Mouse (Mus musculus) lung, embryonic 15.5 days (tissue): ENCODE results near the gene Zfyve1. TPM values are rescaled to one million over a fixed set of nuclear protein-coding genes. Genes with fewer than 3 reads are reported as not detected.
A peak's percentile ranks its signal among the peaks of the same experiment; 100 is the strongest.
"Not testable (repeated sequence)": the region's sequence is repeated elsewhere in the genome, so short reads cannot be mapped to it uniquely, and the experiment has no call there.

Source experiments
- ATAC-seq: fragments of 200-750 bp; cut with Nextera tagmentation; 2 replicates; pipeline ENCODE4 v1.8.0; 2017; ENCODE audit warnings: moderate number of reproducible peaks, borderline replicate concordance; ENCODE audit not compliant: low FRiP score, low TSS enrichment; ENCODE audit errors: extremely low read depth
- H3K27ac ChIP-seq: fragments of 300-500 bp; sonication (generic); 2 replicates; pipeline ENCODE4 v1.5.1; 2015; ENCODE audit warnings: moderate library complexity, mild to moderate bottlenecking, inconsistent platforms
- H3K27me3 ChIP-seq: fragments of 300-500 bp; sonication (generic); 2 replicates; pipeline ENCODE4 v1.6.1; 2015; ENCODE audit warnings: inconsistent platforms
- H3K36me3 ChIP-seq: fragments of 300-500 bp; sonication (generic); 2 replicates; pipeline ENCODE4 v1.6.1; 2015; ENCODE audit warnings: inconsistent platforms
- H3K4me1 ChIP-seq: fragments of 300-500 bp; sonication (generic); 2 replicates; pipeline ENCODE4 v1.6.1; 2015; ENCODE audit warnings: inconsistent platforms
- H3K4me2 ChIP-seq: fragments of 300-500 bp; sonication (generic); 2 replicates; pipeline ENCODE4 v1.6.1; 2015; ENCODE audit warnings: inconsistent platforms, mild to moderate bottlenecking, moderate library complexity
- H3K4me3 ChIP-seq: fragments of 300-500 bp; sonication (generic); 2 replicates; pipeline ENCODE4 v1.5.1; 2015; ENCODE audit warnings: mild to moderate bottlenecking, inconsistent platforms
- H3K9ac ChIP-seq: fragments of 300-500 bp; sonication (generic); 2 replicates; pipeline ENCODE4 v1.6.1; 2015; ENCODE audit warnings: inconsistent platforms
- H3K9me3 ChIP-seq: fragments of 300-500 bp; sonication (generic); 2 replicates; pipeline ENCODE4 v1.6.1; 2016; ENCODE audit warnings: inconsistent platforms
- WGBS: fragments of 180-500 bp; shearing (Covaris S2); methylation state at CpG from one replicate; pipeline ENCODE4 v1.1.7; 2015; 5-methylcytosine and 5-hydroxymethylcytosine counted together
- polyA plus RNA-seq: library from polyadenylated mRNA; unstranded; fragments of >200 nt; fragmentation: Nextera tagmentation; extraction: Ambion mirVana; gene quantifications from 2 replicates; pipeline ENCODE4 v1.2.1, GENCODE M21; 2015

Gene Zfyve1
- 16.9 and 19.0 TPM in 2 replicates for polyA plus RNA-seq

GRCm38 (mm10) chr12:83597025-83597501 lies at the start of gene Zfyve1:
TSS of gene Zfyve1 (minus strand) at chr12:83597222.
- H3K27me3 ChIP-seq, result no peaks in the 10 kb centered on the region
- peaks cover 8% of the 10 kb centered on the region for H3K4me1 ChIP-seq
- peak within 1 kb of the TSS; percentile 99 for H3K4me3 ChIP-seq
- H3K9ac ChIP-seq, result peak within 1 kb of the TSS; percentile 96
- peak within 1 kb of the TSS; percentile 70 for H3K4me2 ChIP-seq
- WGBS, result under 1% methylated on average over 28 of the region's 28 CpGs
- peaks cover 14% of the 10 kb centered on the region for H3K36me3 ChIP-seq
- H3K9me3 ChIP-seq, result no peaks in the 10 kb centered on the region
- H3K27ac ChIP-seq, result peak within 1 kb of the TSS; percentile 90
- ATAC-seq, result peak; percentile 99

- no peaks in the 10 kb centered on the region for H3K9me3 ChIP-seq
- no peak for ATAC-seq
- H3K36me3 ChIP-seq, result peaks cover 57% of the 10 kb centered on the region
- no peaks in the 10 kb centered on the region for H3K4me1 ChIP-seq
- no peak overlapping the region for H3K4me3 ChIP-seq
- no peak overlapping the region for H3K27ac ChIP-seq
- H3K9ac ChIP-seq, result no peak overlapping the region
- WGBS, result 79% methylated on average over 1 of the region's 1 CpGs
- H3K27me3 ChIP-seq, result no peaks in the 10 kb centered on the region
- no peak overlapping the region for H3K4me2 ChIP-seq
Measured at GRCm38 (mm10) chr12:83643116-83643515, 46.1 kb upstream of the Zfyve1 start.

GRCm38 (mm10) chr12:83641233-83641632 lies 44.2 kb upstream of the Zfyve1 start:
- no peaks in the 10 kb centered on the region for H3K4me1 ChIP-seq
- no peak overlapping the region for H3K4me3 ChIP-seq
- H3K9ac ChIP-seq, result no peak overlapping the region
- no peaks in the 10 kb centered on the region for H3K9me3 ChIP-seq
- WGBS, result 87% methylated on average over 2 of the region's 2 CpGs
- no peaks in the 10 kb centered on the region for H3K27me3 ChIP-seq
- H3K4me2 ChIP-seq, result no peak overlapping the region
- H3K27ac ChIP-seq, result no peak overlapping the region
- no peak for ATAC-seq
- peaks cover 62% of the 10 kb centered on the region for H3K36me3 ChIP-seq

GRCm38 (mm10) chr12:83633807-83634206 lies 36.8 kb upstream of the Zfyve1 start:
- ATAC-seq, result no peak
- Histone ChIP-seq H3K4me3 (peak overlapping the region; percentile 61), H3K27me3 (no peaks in the 10 kb centered on the region), H3K4me1 (peaks cover 5% of the 10 kb centered on the region; the same call in 1 of the 2 replicates), H3K36me3 (peaks cover 25% of the 10 kb centered on the region), H3K9me3 (no peaks in the 10 kb centered on the region), H3K27ac (no peak overlapping the region), H3K9ac (no peak overlapping the region), H3K4me2 (peak overlapping the region; percentile 58)
- WGBS, result 35% methylated on average over 2 of the region's 2 CpGs

- Histone ChIP-seq H3K36me3 (peaks cover 19% of the 10 kb centered on the region), H3K9ac (peak overlapping the region; percentile 82), H3K9me3 (no peaks in the 10 kb centered on the region), H3K4me1 (peaks cover 5% of the 10 kb centered on the region; the same call in 1 of the 2 replicates), H3K27me3 (no peaks in the 10 kb centered on the region), H3K27ac (peak overlapping the region; percentile 93), H3K4me3 (peak overlapping the region; percentile 61), H3K4me2 (peak overlapping the region; percentile 58)
- peak; percentile 52 for ATAC-seq
- 0% methylated on average over 20 of the region's 20 CpGs for WGBS
Measured at GRCm38 (mm10) chr12:83632680-83633025, 35.6 kb upstream of the Zfyve1 start.

- H3K4me3 ChIP-seq, result peak overlapping the region; percentile 61
- no peaks in the 10 kb centered on the region for H3K27me3 ChIP-seq
- H3K27ac ChIP-seq, result peak overlapping the region; percentile 93
- WGBS, result under 1% methylated on average over 56 of the region's 68 CpGs
- peak overlapping the region; percentile 58 for H3K4me2 ChIP-seq
- H3K9me3 ChIP-seq, result no peaks in the 10 kb centered on the region
- H3K4me1 ChIP-seq, result peaks cover 5% of the 10 kb centered on the region; the same call in 1 of the 2 replicates
- peak overlapping the region; percentile 82 for H3K9ac ChIP-seq
- ATAC-seq, result peak; percentile 100
- H3K36me3 ChIP-seq, result peaks cover 12% of the 10 kb centered on the region
Measured at GRCm38 (mm10) chr12:83631743-83632679, 35.0 kb upstream of the Zfyve1 start.

GRCm38 (mm10) chr12:83630936-83631335 lies 33.9 kb upstream of the Zfyve1 start, which contains the start of gene Rbm25:
TSS of gene Rbm25 (plus strand) at chr12:83631236.
- peak within 1 kb of the TSS; percentile 61 for H3K4me3 ChIP-seq
- peak within 1 kb of the TSS; percentile 82 for H3K9ac ChIP-seq
- H3K9me3 ChIP-seq, H3K4me1 ChIP-seq, H3K27me3 ChIP-seq, H3K36me3 ChIP-seq, ATAC-seq: not testable (repeated sequence)
- no CpG with 5 or more reads among the region's 5 CpGs for WGBS
- H3K27ac ChIP-seq, result peak within 1 kb of the TSS; percentile 93
- H3K4me2 ChIP-seq, result peak within 1 kb of the TSS; percentile 54

- H3K9ac ChIP-seq, result no peak overlapping the region
- WGBS, result 80% methylated on average over 1 of the region's 1 CpGs
- no peaks in the 10 kb centered on the region for H3K4me1 ChIP-seq
- H3K4me2 ChIP-seq, result no peak overlapping the region
- H3K36me3 ChIP-seq, result no peaks in the 10 kb centered on the region
- no peak for ATAC-seq
- no peaks in the 10 kb centered on the region for H3K27me3 ChIP-seq
- no peak overlapping the region for H3K4me3 ChIP-seq
- no peaks in the 10 kb centered on the region for H3K9me3 ChIP-seq
- H3K27ac ChIP-seq, result no peak overlapping the region
Measured at GRCm38 (mm10) chr12:83624321-83624720, 27.3 kb upstream of the Zfyve1 start.

- no peak overlapping the region for H3K27ac ChIP-seq
- ATAC-seq, result no peak
- H3K9ac ChIP-seq, result no peak overlapping the region
- no peaks in the 10 kb centered on the region for H3K9me3 ChIP-seq
- WGBS, result 73% methylated on average over 6 of the region's 6 CpGs
- no peaks in the 10 kb centered on the region for H3K27me3 ChIP-seq
- no peaks in the 10 kb centered on the region for H3K4me1 ChIP-seq
- no peak overlapping the region for H3K4me3 ChIP-seq
- H3K4me2 ChIP-seq, result no peak overlapping the region
- H3K36me3 ChIP-seq, result no peaks in the 10 kb centered on the region
Measured at GRCm38 (mm10) chr12:83622031-83622755, 25.2 kb upstream of the Zfyve1 start.

- H3K4me3 ChIP-seq, H3K27ac ChIP-seq, H3K9me3 ChIP-seq, ATAC-seq, H3K27me3 ChIP-seq, H3K4me1 ChIP-seq, H3K36me3 ChIP-seq, H3K9ac ChIP-seq: not testable (repeated sequence)
- 63% methylated on average over 23 of the region's 23 CpGs for WGBS
- peak overlapping the region; percentile 26; the same call in 1 of the 2 replicates for H3K4me2 ChIP-seq
Measured at GRCm38 (mm10) chr12:83620694-83621093, 23.7 kb upstream of the Zfyve1 start.

GRCm38 (mm10) chr12:83618981-83619380 lies 22.0 kb upstream of the Zfyve1 start:
- H3K9ac ChIP-seq, result no peak overlapping the region
- H3K27ac ChIP-seq, result no peak overlapping the region
- WGBS, result 58% methylated on average over 2 of the region's 2 CpGs
- H3K27me3 ChIP-seq, result no peaks in the 10 kb centered on the region
- no peaks in the 10 kb centered on the region for H3K36me3 ChIP-seq
- no peak for ATAC-seq
- H3K4me3 ChIP-seq, result no peak overlapping the region
- H3K4me1 ChIP-seq, result no peaks in the 10 kb centered on the region
- H3K9me3 ChIP-seq, result no peaks in the 10 kb centered on the region
- H3K4me2 ChIP-seq, result no peak overlapping the region
